Mouse (Mus musculus) bone marrow macrophage, adult 2 months (primary cell): ENCODE data around the gene Nagpa. TPM values are rescaled to one million over a fixed set of nuclear protein-coding genes. Genes with fewer than 3 reads are reported as not detected.

Experiments used
- H3K27ac ChIP-seq: 2 replicates; pipeline ENCODE4 v1.5.1; 2012; ENCODE audit warnings: low read depth, low read length; ENCODE audit not compliant: insufficient read depth
- H3K4me1 ChIP-seq: 2 replicates; pipeline ENCODE4 v1.6.1; 2012; ENCODE audit warnings: low read length; ENCODE audit not compliant: control insufficient read depth, insufficient read depth
- H3K4me3 ChIP-seq: 2 replicates; pipeline ENCODE4 v1.5.1; 2012; ENCODE audit warnings: mild to moderate bottlenecking, low read length, moderate library complexity; ENCODE audit not compliant: insufficient read depth
- CTCF ChIP-seq: IDR thresholded peaks from 2 replicates; pipeline ENCODE4 v1.5.1; 2012; ENCODE audit warnings: low read depth, mild to moderate bottlenecking, low read length, moderate library complexity
- POLR2A ChIP-seq: IDR thresholded peaks from 2 replicates; pipeline ENCODE4 v1.6.1; 2012; ENCODE audit warnings: mild to moderate bottlenecking, low read depth, low read length, borderline replicate concordance
- polyA plus RNA-seq: library from polyadenylated mRNA; stranded (reverse); fragments of >200 nt; gene quantifications from 2 replicates; pipeline ENCODE4 v1.2.4, GENCODE M21; 2012; ENCODE audit not compliant: missing spikeins, insufficient read depth, insufficient read length

The Nagpa gene
- polyA plus RNA-seq, 1 experiment = 66.8 TPM

- TF ChIP-seq POLR2A (no peak), CTCF (no peak)
- Histone ChIP-seq H3K27ac (no peak overlapping the region), H3K4me1 (no peaks in the 10 kb centered on the region), H3K4me3 (no peak overlapping the region)
Observed at GRCm38 (mm10) chr16:5156495-5156894, 47.3 kb downstream of the Nagpa start.

- no peak for TF ChIP-seq POLR2A
- TF ChIP-seq CTCF = no peak
- Histone ChIP-seq H3K4me1 (no peaks in the 10 kb centered on the region), H3K27ac (no peak overlapping the region), H3K4me3 (no peak overlapping the region)
Observed at GRCm38 (mm10) chr16:5155014-5155413, 48.8 kb downstream of the Nagpa start.

GRCm38 (mm10) chr16:5153299-5154026, 50.3 kb downstream of the Nagpa start:
- no peak for TF ChIP-seq POLR2A
- TF ChIP-seq CTCF = no peak
- Histone ChIP-seq H3K4me1 (no peaks in the 10 kb centered on the region), H3K27ac (no peak overlapping the region), H3K4me3 (no peak overlapping the region)

- Histone ChIP-seq H3K4me3 (no peak overlapping the region), H3K27ac (no peak overlapping the region), H3K4me1 (no peaks in the 10 kb centered on the region; the same call in 1 of the 2 replicates)
- TF ChIP-seq POLR2A (no peak), CTCF (no peak)
Observed at GRCm38 (mm10) chr16:5150544-5150943, 53.3 kb downstream of the Nagpa start.

- Histone ChIP-seq H3K4me1 (no peaks in the 10 kb centered on the region; the same call in 1 of the 2 replicates), H3K4me3 (peak within 1 kb of the TSS; percentile 39), H3K27ac (no peak within 1 kb of the TSS)
- TF ChIP-seq CTCF = no peak
- no peak for TF ChIP-seq POLR2A
Observed at GRCm38 (mm10) chr16:5147037-5147385, 56.8 kb downstream of the Nagpa start, which contains the start of gene Sec14l5. Sec14l5 (plus strand) TSS chr16:5147109.

GRCm38 (mm10) chr16:5146367-5147036, 57.3 kb downstream of the Nagpa start:
- peak overlapping the region; percentile 39 for H3K4me3 ChIP-seq
- TF ChIP-seq CTCF (no peak), POLR2A (no peak)
- H3K27ac ChIP-seq = no peak overlapping the region
- no peaks in the 10 kb centered on the region; the same call in 1 of the 2 replicates for H3K4me1 ChIP-seq

GRCm38 (mm10) chr16:5145570-5145969, 58.2 kb downstream of the Nagpa start:
- Histone ChIP-seq H3K27ac (no peak overlapping the region), H3K4me3 (no peak overlapping the region), H3K4me1 (no peaks in the 10 kb centered on the region; the same call in 1 of the 2 replicates)
- no peak for TF ChIP-seq POLR2A
- TF ChIP-seq CTCF = no peak; the same call in 1 of the 2 replicates

Other genes with a start within 250 kb of the Nagpa start
- gene Anks3, start 239.8 kb downstream of the Nagpa start, polyA plus RNA-seq = 44.1 and 44.2 TPM in 2 replicates
- not detected in 2 replicates for gene Sept12, start 206.2 kb downstream of the Nagpa start, polyA plus RNA-seq
- not detected in 2 replicates for gene Smim22, start 196.7 kb downstream of the Nagpa start, polyA plus RNA-seq
- 72.5 and 76.6 TPM in 2 replicates for gene Rogdi, start 190.5 kb downstream of the Nagpa start, polyA plus RNA-seq
- 84.0 and 94.6 TPM in 2 replicates for gene Glyr1, start 154.1 kb downstream of the Nagpa start, polyA plus RNA-seq
- gene Ubn1, start 154.0 kb downstream of the Nagpa start, polyA plus RNA-seq = 35.1 and 37.6 TPM in 2 replicates
- gene Ppl, start 71.6 kb downstream of the Nagpa start, polyA plus RNA-seq = not detected in 2 replicates
- gene Sec14l5, start 56.9 kb downstream of the Nagpa start, polyA plus RNA-seq = not detected in 2 replicates
- gene AU021092, start 18.3 kb upstream of the Nagpa start, polyA plus RNA-seq = not detected in 2 replicates
- gene Alg1, start 29.6 kb upstream of the Nagpa start, polyA plus RNA-seq = 26.9 and 28.0 TPM in 2 replicates
- gene Eef2kmt, start 52.0 kb upstream of the Nagpa start, polyA plus RNA-seq = 9.8 and 12.4 TPM in 2 replicates